Mouse (Mus musculus) lung, embryonic 14.5 days (tissue): Measurements from ENCODE around the gene Ugt1a2. TPM values are rescaled to one million over a fixed set of nuclear protein-coding genes. Genes with fewer than 3 reads are reported as not detected.
A peak's percentile ranks its signal among the peaks of the same experiment; 100 is the strongest.

Experiments used
- ATAC-seq: fragments of 200-750 bp; cut with Nextera tagmentation; 2 replicates; pipeline ENCODE4 v1.8.0; 2017; ENCODE audit warnings: mild to moderate bottlenecking, moderate TSS enrichment, moderate library complexity; ENCODE audit not compliant: insufficient read depth
- DNase-seq: peaks from one replicate; pipeline ENCODE4 v3.0.0-alpha.2; 2015
- H3K27ac ChIP-seq: fragments of 300-500 bp; sonication (generic); 2 replicates; pipeline ENCODE4 v1.5.1; 2014; ENCODE audit warnings: low read depth, mild to moderate bottlenecking, moderate library complexity
- H3K27me3 ChIP-seq: fragments of 300-500 bp; sonication (generic); 2 replicates; pipeline ENCODE4 v1.6.1; 2014; ENCODE audit warnings: low read length, control low read depth; ENCODE audit not compliant: insufficient read depth
- H3K36me3 ChIP-seq: fragments of 300-500 bp; sonication (generic); 2 replicates; pipeline ENCODE4 v1.6.1; 2014; ENCODE audit warnings: control low read depth; ENCODE audit not compliant: insufficient read depth
- H3K4me1 ChIP-seq: fragments of 300-500 bp; sonication (generic); 2 replicates; pipeline ENCODE4 v1.6.1; 2014; ENCODE audit warnings: antibody characterized with exemption, control low read depth; ENCODE audit not compliant: insufficient read depth
- H3K4me2 ChIP-seq: fragments of 300-500 bp; sonication (generic); 2 replicates; pipeline ENCODE4 v1.6.1; 2014; ENCODE audit warnings: mild to moderate bottlenecking
- H3K4me3 ChIP-seq: fragments of 300-500 bp; sonication (generic); 2 replicates; pipeline ENCODE4 v1.5.1; 2014; ENCODE audit warnings: low read depth, low read length
- H3K9ac ChIP-seq: fragments of 300-500 bp; sonication (generic); 2 replicates; pipeline ENCODE4 v1.6.1; 2014
- H3K9me3 ChIP-seq: fragments of 300-500 bp; sonication (generic); 2 replicates; pipeline ENCODE4 v1.6.1; 2016; ENCODE audit warnings: low read depth, low read length, control low read depth
- CTCF ChIP-seq: IDR thresholded peaks from 2 replicates; pipeline ENCODE4 v1.5.1; 2016; ENCODE audit warnings: antibody characterized with exemption, low read depth
- WGBS: fragments of 180-500 bp; shearing (Covaris S2); extraction: QIAGEN DNeasy Blood & Tissue Kit; methylation state at CpG from one replicate; pipeline ENCODE4 v1.1.7; 2014; 5-methylcytosine and 5-hydroxymethylcytosine counted together
- polyA plus RNA-seq: library from polyadenylated mRNA; unstranded; fragments of >200 nt; fragmentation: Nextera tagmentation; extraction: Ambion mirVana; gene quantifications from 2 replicates; pipeline ENCODE4 v1.2.1, GENCODE M21; 2014

Ugt1a2 gene
- polyA plus RNA-seq, 1 experiment from 2014 or later = not detected

DNA sequence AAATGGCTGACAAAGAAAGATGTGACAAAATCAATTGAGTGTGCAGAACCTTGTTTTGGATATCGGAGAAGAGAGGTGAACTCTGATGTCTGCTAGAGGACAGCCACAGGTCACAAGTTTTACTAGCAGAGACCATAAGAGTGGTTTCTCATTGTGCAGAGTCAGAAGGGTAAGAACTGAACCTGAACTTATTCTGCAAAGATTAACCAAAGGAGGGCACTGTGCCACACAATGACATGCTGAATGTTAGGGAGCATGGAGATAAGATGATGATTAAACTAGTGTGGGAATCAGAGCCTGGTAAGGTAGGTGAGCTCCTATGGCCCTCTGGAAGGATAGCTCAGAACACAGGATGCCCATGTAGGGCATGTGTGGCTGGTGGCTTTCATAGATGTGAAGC, 4.7 kb upstream of the Ugt1a2 start:
- Histone ChIP-seq H3K9me3 (no peaks in the 10 kb centered on the region), H3K9ac (no peak overlapping the region), H3K27me3 (no peaks in the 10 kb centered on the region), H3K4me3 (no peak overlapping the region), H3K27ac (no peak overlapping the region), H3K4me1 (no peaks in the 10 kb centered on the region), H3K36me3 (no peaks in the 10 kb centered on the region), H3K4me2 (no peak overlapping the region)
- ATAC-seq (no peak), DNase-seq (no peak)
- WGBS = 88% methylated on average over 1 of the region's 1 CpGs
- no peak for TF ChIP-seq CTCF

DNA sequence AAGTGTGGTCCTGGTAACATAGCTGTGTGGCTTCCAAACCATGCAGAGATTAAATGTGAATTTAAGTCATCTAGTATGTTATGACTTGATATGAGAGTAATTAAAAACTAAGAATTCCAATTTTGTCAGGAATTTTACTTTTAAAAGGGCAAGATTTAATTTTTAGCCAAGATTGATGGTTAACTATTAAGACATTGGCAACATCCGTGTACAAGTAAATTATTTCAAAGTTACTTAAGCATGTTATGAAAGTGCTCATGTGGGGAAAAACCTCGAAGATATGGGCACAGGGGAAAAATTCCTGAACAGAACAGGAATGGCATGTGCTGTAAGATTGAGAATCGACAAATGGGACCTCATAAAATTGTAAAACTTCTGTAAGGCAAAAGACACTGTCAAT, 3.0 kb upstream of the Ugt1a2 start:
- no peak for TF ChIP-seq CTCF
- Histone ChIP-seq H3K4me2 (no peak overlapping the region), H3K4me1 (no peaks in the 10 kb centered on the region), H3K9ac (no peak overlapping the region), H3K4me3 (no peak overlapping the region), H3K27me3 (no peaks in the 10 kb centered on the region), H3K27ac (no peak overlapping the region), H3K36me3 (no peaks in the 10 kb centered on the region), H3K9me3 (no peaks in the 10 kb centered on the region)
- WGBS = 68% methylated on average over 3 of the region's 3 CpGs
- DNase-seq (no peak), ATAC-seq (no peak)

DNA sequence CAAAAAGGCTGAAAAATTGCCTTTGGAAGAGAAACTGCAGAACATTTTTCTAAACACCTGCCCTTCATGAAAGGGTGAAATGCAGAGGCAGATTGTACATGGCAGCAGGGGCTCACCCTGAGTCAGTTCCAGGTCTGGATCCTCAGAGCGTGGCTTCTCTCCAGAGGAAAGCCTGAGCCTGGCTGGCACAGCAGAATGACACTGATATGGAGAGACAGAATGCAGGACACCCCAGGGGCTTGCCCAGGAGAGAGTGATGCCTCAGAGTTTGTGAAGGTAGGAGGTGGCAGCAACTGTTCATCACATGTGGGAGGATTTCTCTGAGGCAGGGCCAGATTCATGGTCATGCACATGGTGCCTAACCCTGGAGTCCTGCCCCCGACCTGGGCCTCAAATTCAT, 405 bp upstream of the Ugt1a2 start:
- no peaks in the 10 kb centered on the region for H3K27me3 ChIP-seq
- H3K27ac ChIP-seq = no peak overlapping the region
- ATAC-seq = no peak
- H3K36me3 ChIP-seq = no peaks in the 10 kb centered on the region
- no peak for TF ChIP-seq CTCF
- WGBS = 67% methylated on average over 2 of the region's 2 CpGs
- H3K4me3 ChIP-seq = no peak overlapping the region
- H3K4me1 ChIP-seq = no peaks in the 10 kb centered on the region
- DNase-seq = no peak
- H3K4me2 ChIP-seq = no peak overlapping the region
- peaks cover 9% of the 10 kb centered on the region; the same call in 1 of the 2 replicates for H3K9me3 ChIP-seq
- no peak overlapping the region for H3K9ac ChIP-seq

DNA sequence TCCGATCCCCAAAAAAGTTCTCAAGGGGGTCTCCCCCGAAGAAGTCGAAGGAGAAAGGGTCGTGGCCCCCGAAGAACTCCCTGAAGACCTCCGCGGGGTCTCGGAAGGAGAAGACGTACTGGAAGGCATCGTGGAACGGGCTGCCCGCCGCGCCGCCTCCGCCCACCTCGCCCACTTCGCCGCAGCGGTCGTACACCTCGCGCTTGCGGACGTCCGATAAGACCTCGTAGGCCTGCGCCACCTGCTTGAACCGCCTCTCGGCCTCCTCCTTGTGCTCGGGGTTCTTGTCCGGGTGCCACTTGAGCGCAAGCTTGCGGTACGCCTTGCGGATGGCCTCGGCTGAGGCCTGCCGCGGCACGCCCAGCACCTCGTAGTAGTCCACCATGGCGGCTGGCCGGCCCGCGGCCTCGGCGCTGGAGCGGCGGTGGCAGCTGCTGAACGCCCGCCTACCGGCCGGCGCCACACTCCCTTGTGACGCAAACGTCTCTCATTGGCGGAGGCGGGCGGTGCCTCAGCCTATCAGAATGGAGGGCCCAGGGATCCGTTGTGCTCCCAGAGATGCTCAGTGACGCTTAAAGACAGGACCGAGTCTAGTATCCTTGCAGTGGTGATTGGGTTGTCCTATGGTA, 5.0 kb downstream of the Ugt1a2 start, which contains the start of gene Dnajb3:
TSS of gene Dnajb3 (minus strand) at position 489 of the 629 bp plus-strand sequence.
- TF ChIP-seq CTCF = no peak
- H3K27me3 ChIP-seq = no peaks in the 10 kb centered on the region
- peak; percentile 90 for DNase-seq
- 4% methylated on average over 62 of the region's 62 CpGs for WGBS
- H3K4me2 ChIP-seq = peak within 1 kb of the TSS; percentile 81
- H3K27ac ChIP-seq = no peak within 1 kb of the TSS
- ATAC-seq = peak; percentile 99
- no peaks in the 10 kb centered on the region for H3K36me3 ChIP-seq
- H3K9me3 ChIP-seq = peaks cover 9% of the 10 kb centered on the region; the same call in 1 of the 2 replicates
- no peaks in the 10 kb centered on the region for H3K4me1 ChIP-seq
- H3K9ac ChIP-seq = peak within 1 kb of the TSS; percentile 64
- H3K4me3 ChIP-seq = peak within 1 kb of the TSS; percentile 44

DNA sequence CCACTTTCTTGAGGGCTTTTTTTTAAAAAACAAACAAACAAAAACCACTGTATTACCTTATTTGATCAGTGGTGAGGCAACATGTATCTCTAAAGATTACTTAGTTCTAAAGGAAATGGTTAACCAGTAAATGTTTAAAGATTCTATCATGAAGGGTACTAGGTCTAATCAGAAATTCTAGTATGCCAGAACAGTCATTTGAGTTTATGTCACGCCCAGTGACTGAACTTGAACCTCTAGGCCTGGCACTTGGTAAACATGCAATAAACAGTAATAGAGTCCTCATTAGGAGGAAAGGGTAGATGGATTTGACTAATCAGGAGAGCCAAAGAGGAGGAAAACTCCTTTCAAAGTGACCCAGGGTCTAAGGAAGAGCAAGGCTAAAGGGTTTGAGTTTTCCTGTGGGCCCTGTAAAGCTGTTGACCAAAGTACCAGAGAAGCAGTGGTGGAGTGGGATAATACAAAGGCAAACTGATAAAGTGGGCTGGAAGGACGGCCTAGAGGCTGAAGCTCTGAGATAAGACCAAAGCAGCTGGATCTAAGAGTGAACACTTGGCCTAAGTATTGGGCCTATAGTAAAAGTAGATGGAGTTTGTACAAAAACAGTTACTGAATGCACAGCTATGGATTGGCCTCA, 6.6 kb downstream of the Ugt1a2 start:
- H3K4me1 ChIP-seq = no peaks in the 10 kb centered on the region
- no peak overlapping the region for H3K4me2 ChIP-seq
- H3K4me3 ChIP-seq = no peak overlapping the region
- H3K9ac ChIP-seq = no peak overlapping the region
- no peaks in the 10 kb centered on the region for H3K27me3 ChIP-seq
- WGBS = 68% methylated on average over 2 of the region's 2 CpGs
- DNase-seq (no peak), ATAC-seq (no peak)
- H3K9me3 ChIP-seq = peaks cover 17% of the 10 kb centered on the region
- no peak overlapping the region; the same call in 1 of the 2 replicates for H3K27ac ChIP-seq
- TF ChIP-seq CTCF = no peak
- H3K36me3 ChIP-seq = no peaks in the 10 kb centered on the region

DNA sequence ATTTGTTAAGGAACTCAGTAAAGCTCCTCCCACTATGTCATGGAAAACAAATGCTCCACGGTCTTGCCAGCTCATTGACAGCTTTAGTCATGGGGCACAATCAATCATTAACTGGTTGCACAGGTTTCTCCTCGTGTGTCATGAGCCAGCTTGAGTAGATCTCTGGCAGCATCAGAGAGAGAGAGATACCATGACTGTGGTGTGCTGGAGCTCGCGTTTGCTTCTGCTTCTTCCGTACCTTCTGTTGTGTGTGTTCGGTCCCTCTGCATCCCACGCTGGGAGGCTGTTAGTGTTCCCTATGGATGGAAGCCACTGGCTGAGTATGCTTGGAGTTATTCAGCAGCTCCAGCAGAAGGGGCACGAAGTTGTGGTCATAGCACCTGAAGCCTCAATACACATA, 11.4 kb downstream of the Ugt1a2 start, which contains the start of gene Ugt1a1:
TSS of gene Ugt1a1 (plus strand) at position 148 of the 400 bp plus-strand sequence.
- Histone ChIP-seq H3K4me2 (no peak within 1 kb of the TSS), H3K9me3 (peaks cover 53% of the 10 kb centered on the region), H3K27ac (no peak within 1 kb of the TSS), H3K27me3 (no peaks in the 10 kb centered on the region), H3K4me1 (no peaks in the 10 kb centered on the region), H3K36me3 (no peaks in the 10 kb centered on the region), H3K9ac (no peak within 1 kb of the TSS), H3K4me3 (no peak within 1 kb of the TSS)
- ATAC-seq = no peak
- WGBS = 64% methylated on average over 8 of the region's 8 CpGs
- TF ChIP-seq CTCF = no peak
- no peak for DNase-seq

DNA sequence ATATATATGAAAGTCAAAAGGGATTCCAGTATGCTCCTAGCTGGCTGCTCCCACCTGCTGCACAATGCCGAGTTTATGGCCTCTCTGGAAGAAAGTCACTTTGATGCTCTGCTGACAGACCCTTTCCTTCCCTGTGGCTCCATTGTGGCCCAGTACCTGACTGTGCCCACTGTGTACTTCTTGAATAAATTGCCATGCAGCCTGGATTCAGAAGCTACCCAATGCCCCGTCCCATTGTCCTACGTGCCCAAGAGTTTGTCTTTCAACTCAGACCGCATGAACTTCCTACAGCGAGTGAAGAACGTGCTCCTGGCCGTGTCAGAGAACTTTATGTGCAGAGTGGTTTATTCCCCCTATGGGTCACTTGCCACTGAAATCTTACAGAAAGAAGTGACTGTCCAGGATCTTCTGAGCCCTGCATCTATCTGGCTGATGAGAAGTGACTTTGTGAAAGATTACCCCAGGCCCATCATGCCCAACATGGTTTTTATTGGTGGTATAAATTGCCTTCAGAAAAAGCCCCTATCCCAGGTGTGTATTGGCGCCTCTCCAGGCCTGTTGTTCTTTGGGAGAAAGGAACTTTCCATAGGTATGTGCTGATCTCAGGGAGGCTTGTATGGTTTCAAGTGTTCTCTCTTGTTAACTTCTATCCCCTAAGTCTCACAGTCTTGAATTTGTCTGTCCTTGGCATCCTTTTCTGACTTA, 12.1 kb downstream of the Ugt1a2 start:
- Histone ChIP-seq H3K36me3 (no peaks in the 10 kb centered on the region), H3K4me1 (no peaks in the 10 kb centered on the region), H3K9ac (no peak overlapping the region), H3K27ac (no peak overlapping the region), H3K27me3 (no peaks in the 10 kb centered on the region), H3K4me2 (no peak overlapping the region), H3K9me3 (peaks cover 60% of the 10 kb centered on the region), H3K4me3 (no peak overlapping the region)
- DNase-seq (peak; percentile 20), ATAC-seq (0 out of 2 replicates have a peak, but pooled peaks have one; percentile 3)
- TF ChIP-seq CTCF = no peak
- WGBS = 54% methylated on average over 8 of the region's 8 CpGs
